Mouse (Mus musculus) thymus, adult 2 months (tissue): ENCODE results near the gene Znrd1as.

Source experiments
- CTCF ChIP-seq: fragments of 200-500 bp; IDR thresholded peaks from 2 replicates; pipeline ENCODE4 v1.5.1; 2012; ENCODE audit warnings: mild to moderate bottlenecking, control low read depth, low read length, moderate library complexity, borderline replicate concordance; ENCODE audit not compliant: control insufficient read depth, poor library complexity, insufficient read depth; ENCODE audit errors: extremely low read depth
- POLR2A ChIP-seq: fragments of 200-500 bp; IDR thresholded peaks from 2 replicates; pipeline ENCODE4 v1.6.1; 2012; ENCODE audit warnings: mild to moderate bottlenecking, low read length, control low read depth, moderate library complexity; ENCODE audit not compliant: control insufficient read depth, poor library complexity, insufficient read depth; ENCODE audit errors: extremely low read depth

DNA sequence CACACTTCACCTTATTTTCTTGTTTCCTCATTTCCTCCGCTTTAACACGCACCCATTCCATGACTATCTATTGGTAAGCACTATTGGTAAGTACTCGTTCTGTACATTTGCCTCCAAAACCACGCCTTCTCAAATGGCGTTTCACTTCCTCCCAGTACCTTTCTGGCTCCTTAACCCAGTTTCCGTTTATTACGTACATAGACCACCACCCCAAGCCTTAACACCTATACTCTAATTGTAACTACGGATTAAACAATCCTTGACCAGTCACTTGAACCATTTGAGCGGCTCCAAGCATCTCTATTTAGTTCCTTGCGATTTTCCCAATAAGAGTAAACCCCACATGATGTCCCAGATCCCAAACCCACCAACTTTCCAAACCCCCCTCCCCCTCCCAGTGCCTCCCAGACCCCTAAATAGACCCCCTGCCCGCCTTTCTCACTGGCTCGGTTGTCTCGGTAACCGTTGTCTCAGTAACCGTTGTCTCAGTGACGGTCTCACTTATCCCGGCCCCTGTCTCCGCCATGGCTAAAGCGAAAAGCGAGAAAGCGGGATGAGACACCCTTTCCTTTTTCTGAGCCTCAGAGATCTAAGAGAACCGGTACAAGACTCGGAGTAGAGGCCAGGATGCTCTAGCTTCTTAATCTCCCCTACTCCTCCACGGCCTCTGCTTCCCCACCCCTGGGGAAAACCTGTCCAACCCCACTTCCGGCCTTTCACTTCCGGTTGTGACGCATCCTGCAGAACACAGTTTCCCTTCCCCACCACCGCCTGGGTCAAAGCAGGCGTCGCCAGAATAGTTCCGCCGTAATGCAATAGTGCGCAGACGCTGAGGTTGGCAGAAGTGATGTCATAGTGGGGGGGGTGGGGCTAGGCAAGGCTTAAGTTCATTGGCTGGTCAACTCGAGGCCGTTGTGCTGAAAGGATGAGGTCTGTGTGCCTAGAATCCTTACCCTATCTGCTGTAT, 7.1 kb upstream of the Znrd1as start, which contains the start of gene Ppp1r11:
- TF ChIP-seq CTCF, result no peak; the same call in 1 of the 2 replicates
- peak; percentile 57 for TF ChIP-seq POLR2A
